Mouse (Mus musculus): ENCODE measurements around the gene Galk2. TPM values are rescaled to one million over a fixed set of nuclear protein-coding genes. Genes with fewer than 3 reads are reported as not detected.

Galk2 gene
- polyA plus RNA-seq, 1 experiment = not detected

DNA sequence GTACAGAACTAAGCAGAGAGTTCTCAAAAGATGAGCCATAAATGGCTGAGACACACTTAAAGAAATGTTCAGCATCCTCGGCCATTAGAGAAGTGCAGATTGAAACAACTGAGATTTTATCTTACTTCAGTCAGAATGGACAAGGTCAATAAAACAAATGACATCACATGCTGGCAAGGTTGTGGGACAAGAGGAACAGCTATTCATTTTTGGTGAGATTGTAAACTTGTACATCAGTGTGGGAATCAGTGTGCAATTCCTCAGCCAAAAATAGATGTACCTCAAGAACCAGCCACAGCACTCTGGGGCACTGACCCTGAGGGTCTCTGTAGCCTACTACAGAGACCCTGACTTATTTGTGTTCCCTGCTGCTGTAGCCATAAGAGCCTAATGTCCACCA lies 84.4 kb downstream of the Galk2 start:
- 92% methylated on average over 1 of the region's 1 CpGs for WGBS
- TF ChIP-seq POLR2A (IDR thresholded peaks at IDR 0.05; ENCODE audit: insufficient read depth, low read depth, low read length) = no peak
- no peak for TF ChIP-seq CTCF (IDR thresholded peaks at IDR 0.05; ENCODE audit: insufficient read depth, low read depth, low read length)

DNA sequence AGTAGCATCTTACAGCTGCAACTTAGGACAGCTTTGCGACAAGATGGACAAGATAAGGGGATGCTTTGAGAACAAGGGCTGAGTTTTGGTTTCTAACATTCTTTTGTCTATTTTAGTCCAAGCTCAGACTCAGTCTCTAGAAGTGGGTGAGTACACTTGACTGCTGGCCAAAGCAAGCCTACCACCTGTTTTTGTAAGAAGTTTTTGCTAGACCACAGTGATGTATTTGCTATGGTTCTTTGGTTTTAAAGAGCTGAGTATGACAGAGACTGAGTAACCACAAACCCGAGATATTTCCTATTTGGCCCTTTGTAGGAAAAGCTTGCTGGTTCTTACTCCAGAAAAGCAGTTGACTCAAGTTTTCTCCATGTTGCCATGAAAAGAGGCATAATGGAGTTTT lies 89.3 kb downstream of the Galk2 start:
- 94% methylated on average over 2 of the region's 2 CpGs for WGBS
- no peak for TF ChIP-seq CTCF (IDR thresholded peaks at IDR 0.05; ENCODE audit: insufficient read depth, low read depth, low read length)
- TF ChIP-seq POLR2A (IDR thresholded peaks at IDR 0.05; ENCODE audit: insufficient read depth, low read depth, low read length) = no peak
- no peak overlapping the region for H3K4me3 ChIP-seq (ENCODE audit: insufficient read depth, low read depth, low read length)
- H3K4me1 ChIP-seq (ENCODE audit: control insufficient read depth, insufficient read depth, low read length) = no peaks in the 10 kb centered on the region
- H3K27ac ChIP-seq (ENCODE audit: insufficient read depth, low read depth, low read length) = no peak overlapping the region

More for the DNA sequence above, 84.4 kb downstream of the Galk2 start:
- H3K27ac ChIP-seq (ENCODE audit: insufficient read depth, low read depth, low read length) = no peak overlapping the region
- H3K4me1 ChIP-seq (ENCODE audit: control insufficient read depth, insufficient read depth, low read length) = 0 out of 2 replicates have a peak, but pooled peaks cover 2% of the 10 kb centered on the region
- H3K4me3 ChIP-seq (ENCODE audit: insufficient read depth, low read depth, low read length) = no peak overlapping the region

DNA sequence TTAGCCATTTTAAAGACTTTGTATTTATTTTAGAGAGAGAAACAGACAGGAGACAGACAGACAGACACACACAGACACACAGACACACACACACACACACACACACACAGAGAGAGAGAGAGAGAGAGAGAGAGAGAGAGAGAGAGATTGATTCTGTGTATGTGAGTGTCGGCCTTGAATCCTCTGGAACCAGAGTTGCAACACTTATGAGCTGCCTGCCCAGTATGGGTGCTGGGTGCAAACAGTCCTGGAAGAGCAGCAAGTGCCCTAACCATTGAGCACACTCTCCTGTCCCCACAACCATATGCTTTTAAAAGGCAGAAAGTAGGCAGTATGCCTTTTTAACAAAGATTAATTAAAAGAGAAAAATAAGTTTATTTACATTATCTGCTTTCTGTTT lies 109.9 kb downstream of the Galk2 start:
- H3K27ac ChIP-seq (ENCODE audit: insufficient read depth, low read depth, low read length) = no peak overlapping the region
- TF ChIP-seq POLR2A (IDR thresholded peaks at IDR 0.05; ENCODE audit: insufficient read depth, low read depth, low read length) = no peak
- no peak for TF ChIP-seq CTCF (IDR thresholded peaks at IDR 0.05; ENCODE audit: insufficient read depth, low read depth, low read length)
- no peak overlapping the region for H3K4me3 ChIP-seq (ENCODE audit: insufficient read depth, low read depth, low read length)
- no peaks in the 10 kb centered on the region for H3K4me1 ChIP-seq (ENCODE audit: control insufficient read depth, insufficient read depth, low read length)
- WGBS = 88% methylated on average over 1 of the region's 1 CpGs

DNA sequence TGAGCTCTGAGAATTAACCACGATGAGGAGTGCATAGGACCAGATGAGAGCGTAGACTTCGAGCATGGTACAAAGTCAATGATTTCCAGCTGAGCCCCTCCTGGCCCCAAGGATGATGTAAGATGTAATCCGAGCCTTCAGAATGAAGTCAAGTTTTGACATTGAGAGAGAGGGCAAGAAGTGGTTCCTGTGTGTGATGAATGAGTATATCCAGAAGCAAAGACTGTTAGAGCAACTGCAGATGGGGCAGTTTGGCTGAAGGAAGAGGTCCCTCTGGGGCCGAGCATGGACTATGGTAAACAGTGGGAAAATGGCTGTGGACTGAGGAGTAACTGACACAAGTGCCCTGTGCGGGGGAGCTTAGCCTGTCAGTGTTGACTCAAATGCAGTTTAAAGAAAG lies 114.3 kb downstream of the Galk2 start:
- no peak overlapping the region for H3K27ac ChIP-seq (ENCODE audit: insufficient read depth, low read depth, low read length)
- WGBS = 82% methylated on average over 6 of the region's 6 CpGs
- TF ChIP-seq POLR2A (IDR thresholded peaks at IDR 0.05; ENCODE audit: insufficient read depth, low read depth, low read length) (no peak), CTCF (IDR thresholded peaks at IDR 0.05; ENCODE audit: insufficient read depth, low read depth, low read length) (no peak)
- no peaks in the 10 kb centered on the region for H3K4me1 ChIP-seq (ENCODE audit: control insufficient read depth, insufficient read depth, low read length)
- no peak overlapping the region for H3K4me3 ChIP-seq (ENCODE audit: insufficient read depth, low read depth, low read length)

DNA sequence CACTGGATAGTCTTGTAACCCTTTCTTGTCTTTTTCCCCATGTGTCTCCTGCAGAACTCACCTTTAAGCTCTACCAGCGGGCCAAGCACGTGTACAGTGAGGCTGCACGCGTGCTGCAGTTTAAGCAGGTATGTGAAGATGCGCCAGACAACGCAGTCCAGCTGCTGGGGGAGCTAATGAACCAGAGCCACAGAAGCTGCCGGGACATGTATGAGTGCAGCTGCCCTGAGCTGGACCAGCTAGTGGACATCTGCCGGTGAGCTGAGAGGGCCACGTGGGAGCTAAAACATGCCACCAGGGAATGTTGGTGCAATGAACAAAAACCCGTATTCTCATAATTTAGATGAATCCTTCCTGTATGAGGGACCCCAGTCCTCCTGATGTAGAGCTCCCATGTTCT lies 116.3 kb downstream of the Galk2 start:
- TF ChIP-seq POLR2A (IDR thresholded peaks at IDR 0.05; ENCODE audit: insufficient read depth, low read depth, low read length) (no peak), CTCF (IDR thresholded peaks at IDR 0.05; ENCODE audit: insufficient read depth, low read depth, low read length) (no peak)
- WGBS = 97% methylated on average over 10 of the region's 10 CpGs
- Histone ChIP-seq H3K4me3 (ENCODE audit: insufficient read depth, low read depth, low read length) (no peak overlapping the region), H3K27ac (ENCODE audit: insufficient read depth, low read depth, low read length) (no peak overlapping the region), H3K4me1 (ENCODE audit: control insufficient read depth, insufficient read depth, low read length) (no peaks in the 10 kb centered on the region)

DNA sequence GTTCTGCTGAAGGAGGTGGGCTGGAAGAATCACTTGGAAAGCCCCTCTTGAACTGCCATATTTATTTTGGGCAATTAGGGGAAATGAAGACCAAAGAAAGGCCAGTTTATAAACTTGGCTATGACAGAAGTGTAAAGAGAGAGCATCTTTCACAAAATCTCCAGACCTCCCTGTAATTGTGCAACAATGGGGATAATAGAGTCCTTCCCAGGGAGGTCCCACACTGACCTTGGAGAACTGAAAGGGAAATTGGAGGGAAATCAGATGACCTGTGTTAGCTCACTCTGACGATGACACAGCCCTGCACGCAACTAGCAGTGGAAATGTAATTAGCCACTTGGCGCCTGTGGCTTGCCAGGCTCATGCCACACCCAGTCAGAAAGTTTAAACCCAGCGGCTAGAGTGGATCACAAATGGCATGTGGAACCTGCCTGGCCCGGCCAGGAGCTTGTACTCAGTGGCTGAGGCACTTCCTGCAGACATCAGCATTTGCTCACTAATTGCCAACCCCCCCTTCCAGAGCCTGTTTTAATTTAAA lies 117.0 kb downstream of the Galk2 start:
- no peak overlapping the region for H3K27ac ChIP-seq (ENCODE audit: insufficient read depth, low read depth, low read length)
- H3K4me1 ChIP-seq (ENCODE audit: control insufficient read depth, insufficient read depth, low read length) = no peaks in the 10 kb centered on the region
- no peak for TF ChIP-seq CTCF (IDR thresholded peaks at IDR 0.05; ENCODE audit: insufficient read depth, low read depth, low read length)
- TF ChIP-seq POLR2A (IDR thresholded peaks at IDR 0.05; ENCODE audit: insufficient read depth, low read depth, low read length) = no peak
- 73% methylated on average over 5 of the region's 5 CpGs for WGBS
- H3K4me3 ChIP-seq (ENCODE audit: insufficient read depth, low read depth, low read length) = no peak overlapping the region

DNA sequence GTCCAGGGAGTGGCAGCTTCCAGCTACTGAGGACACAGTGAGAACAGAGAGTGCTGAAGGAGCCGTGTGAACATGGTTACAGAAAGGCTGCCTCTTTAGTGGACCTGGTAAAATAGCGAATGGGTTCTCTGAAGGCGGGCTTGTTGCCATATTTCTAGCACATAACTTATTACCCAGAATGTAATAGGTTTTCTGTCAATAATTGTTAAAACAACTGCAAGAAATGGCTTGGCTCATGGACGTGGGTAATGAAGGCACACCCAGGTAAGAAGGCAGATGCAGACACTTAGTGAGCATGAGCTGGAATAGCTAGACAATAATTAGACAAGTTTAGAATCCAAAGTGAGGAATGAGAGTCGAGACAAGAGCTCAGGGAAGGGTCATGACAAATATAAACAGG lies 143.4 kb downstream of the Galk2 start:
- WGBS = 80% methylated on average over 5 of the region's 5 CpGs
- TF ChIP-seq POLR2A (IDR thresholded peaks at IDR 0.05; ENCODE audit: insufficient read depth, low read depth, low read length) (no peak), CTCF (IDR thresholded peaks at IDR 0.05; ENCODE audit: insufficient read depth, low read depth, low read length) (no peak)
- Histone ChIP-seq H3K4me3 (ENCODE audit: insufficient read depth, low read depth, low read length) (no peak overlapping the region), H3K27ac (ENCODE audit: insufficient read depth, low read depth, low read length) (no peak overlapping the region), H3K4me1 (ENCODE audit: control insufficient read depth, insufficient read depth, low read length) (no peaks in the 10 kb centered on the region)

DNA sequence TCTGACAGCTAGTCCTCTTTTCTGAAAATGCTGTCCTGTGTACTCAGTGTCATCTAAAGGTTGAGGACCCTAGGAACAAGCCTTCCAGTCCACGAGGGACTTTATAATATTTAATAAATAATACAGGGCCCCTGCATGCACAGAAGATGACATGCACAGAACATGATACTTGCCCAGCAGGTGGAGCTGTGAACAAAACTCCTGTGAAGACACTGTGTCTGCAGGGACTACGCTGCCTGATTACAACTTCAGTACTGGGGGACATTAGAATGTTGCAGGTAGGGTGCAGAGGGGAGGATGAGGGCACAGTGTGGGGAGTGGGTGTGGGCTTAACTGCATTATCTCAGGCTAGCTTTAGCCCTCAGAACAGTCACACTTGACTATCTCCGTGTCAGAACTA lies 147.2 kb downstream of the Galk2 start:
- Histone ChIP-seq H3K4me3 (ENCODE audit: insufficient read depth, low read depth, low read length) (no peak overlapping the region), H3K4me1 (ENCODE audit: control insufficient read depth, insufficient read depth, low read length) (no peaks in the 10 kb centered on the region), H3K27ac (ENCODE audit: insufficient read depth, low read depth, low read length) (no peak overlapping the region)
- 42% methylated on average over 3 of the region's 3 CpGs for WGBS
- no peak for TF ChIP-seq POLR2A (IDR thresholded peaks at IDR 0.05; ENCODE audit: insufficient read depth, low read depth, low read length)
- TF ChIP-seq CTCF (IDR thresholded peaks at IDR 0.05; ENCODE audit: insufficient read depth, low read depth, low read length) = no peak

DNA sequence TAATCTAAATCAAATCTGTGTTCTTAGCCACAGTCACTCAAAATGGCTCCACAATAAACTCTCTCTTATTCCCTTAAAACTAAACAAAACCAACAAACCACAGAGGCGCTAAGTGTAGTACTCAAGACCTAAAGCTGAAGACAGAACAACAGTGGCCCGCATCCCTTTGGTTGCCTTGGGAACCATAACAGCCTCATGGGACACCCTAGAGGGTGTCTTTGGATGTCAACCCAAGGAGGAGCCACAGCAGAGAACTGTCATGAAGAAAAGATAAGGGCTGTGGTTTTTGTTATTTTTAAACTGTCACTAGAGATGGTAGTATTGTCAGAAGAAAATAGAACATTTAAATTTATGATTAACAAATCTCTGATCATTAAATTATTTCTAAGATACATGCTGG lies 147.8 kb downstream of the Galk2 start:
- Histone ChIP-seq H3K27ac (ENCODE audit: insufficient read depth, low read depth, low read length) (no peak overlapping the region), H3K4me1 (ENCODE audit: control insufficient read depth, insufficient read depth, low read length) (no peaks in the 10 kb centered on the region), H3K4me3 (ENCODE audit: insufficient read depth, low read depth, low read length) (no peak overlapping the region)
- WGBS = 88% methylated on average over 2 of the region's 2 CpGs
- TF ChIP-seq POLR2A (IDR thresholded peaks at IDR 0.05; ENCODE audit: insufficient read depth, low read depth, low read length) (no peak), CTCF (IDR thresholded peaks at IDR 0.05; ENCODE audit: insufficient read depth, low read depth, low read length) (no peak)
